Mouse (Mus musculus): Measurements from ENCODE around the gene Gm14137. TPM values are rescaled to one million over a fixed set of nuclear protein-coding genes. Genes with fewer than 3 reads are reported as not detected.

The Gm14137 gene
- polyA plus RNA-seq, 1 experiment from 2014 or later: 0.65 TPM

DNA sequence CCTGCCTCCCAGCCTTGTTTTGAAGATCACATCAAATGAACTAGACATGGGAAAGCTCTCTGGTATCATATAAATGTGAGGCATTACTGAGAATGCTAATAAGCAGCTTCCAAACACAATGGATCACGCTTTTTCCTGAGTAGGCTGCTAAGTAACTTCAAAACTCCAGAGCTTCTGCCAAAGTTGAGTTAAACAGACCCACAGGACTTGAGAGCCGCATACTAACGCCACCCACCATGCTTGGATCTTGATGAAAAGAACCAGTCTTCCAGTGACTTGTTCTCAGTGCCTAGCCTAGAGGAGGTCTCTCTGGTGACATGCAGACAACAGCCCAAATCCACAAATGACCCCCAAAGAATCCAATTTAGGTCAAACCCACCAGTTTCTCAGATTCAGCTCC, 24.6 kb downstream of the Gm14137 start:
- Histone ChIP-seq H3K4me3 (replicated peaks) (no peak overlapping the region), H3K9ac (replicated peaks) (no peak overlapping the region), H3K36me3 (no peaks in the 10 kb centered on the region), H3K27ac (peak overlapping the region; percentile 85), H3K27me3 (no peaks in the 10 kb centered on the region), H3K4me1 (replicated peaks) (peaks cover 45% of the 10 kb centered on the region), H3K4me2 (no peak overlapping the region), H3K9me3 (no peaks in the 10 kb centered on the region)
- 43% methylated on average over 3 of the region's 3 CpGs for WGBS
- no peak for ATAC-seq (ENCODE audit: insufficient number of reproducible peaks, insufficient read depth, low FRiP score, low TSS enrichment, low read depth)

- H3K4me1 ChIP-seq (replicated peaks): peaks cover 20% of the 10 kb centered on the region
- H3K4me3 ChIP-seq (replicated peaks): no peak overlapping the region
- H3K4me2 ChIP-seq: no peak overlapping the region
- H3K27ac ChIP-seq: no peak overlapping the region
- no peaks in the 10 kb centered on the region for H3K27me3 ChIP-seq
- no peaks in the 10 kb centered on the region for H3K36me3 ChIP-seq
- ATAC-seq (ENCODE audit: insufficient number of reproducible peaks, insufficient read depth, low FRiP score, low TSS enrichment, low read depth): no peak
- H3K9me3 ChIP-seq: no peaks in the 10 kb centered on the region
- 70% methylated on average over 5 of the region's 5 CpGs for WGBS
- H3K9ac ChIP-seq (replicated peaks): no peak overlapping the region
Measured at GRCm38 (mm10) chr2:119202914-119203453, 28.7 kb downstream of the Gm14137 start.

- Histone ChIP-seq H3K36me3 (no peaks in the 10 kb centered on the region), H3K9ac (replicated peaks) (no peak overlapping the region), H3K9me3 (no peaks in the 10 kb centered on the region), H3K4me3 (replicated peaks) (no peak overlapping the region), H3K27ac (no peak overlapping the region), H3K4me2 (no peak overlapping the region), H3K4me1 (replicated peaks) (peaks cover 10% of the 10 kb centered on the region), H3K27me3 (no peaks in the 10 kb centered on the region)
- ATAC-seq (ENCODE audit: insufficient number of reproducible peaks, insufficient read depth, low FRiP score, low TSS enrichment, low read depth): no peak
- 75% methylated on average over 4 of the region's 4 CpGs for WGBS
Measured at GRCm38 (mm10) chr2:119203871-119204460, 29.7 kb downstream of the Gm14137 start.

DNA sequence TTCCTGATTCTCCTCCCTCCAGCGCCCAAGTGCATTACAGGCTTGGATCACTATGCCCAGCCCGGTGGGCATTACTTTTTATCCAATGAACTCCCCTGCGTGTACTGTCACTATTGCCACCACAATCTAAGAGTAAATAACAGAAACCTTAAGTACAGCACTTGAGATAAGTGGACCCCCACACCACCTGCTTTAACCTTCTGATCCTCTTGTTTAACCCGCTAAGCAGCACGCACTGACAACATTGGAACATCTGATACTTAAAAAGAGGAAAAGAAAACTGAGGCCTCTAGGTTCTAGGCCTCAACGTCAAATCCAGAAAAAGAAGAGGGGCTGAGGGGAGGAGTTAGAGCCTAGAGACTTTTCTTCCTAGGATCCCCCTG, 33.6 kb downstream of the Gm14137 start:
- Histone ChIP-seq H3K9ac (replicated peaks) (peak overlapping the region; percentile 69), H3K36me3 (peaks cover 26% of the 10 kb centered on the region), H3K4me1 (replicated peaks) (peaks cover 15% of the 10 kb centered on the region), H3K9me3 (no peaks in the 10 kb centered on the region), H3K27me3 (no peaks in the 10 kb centered on the region), H3K4me2 (peak overlapping the region; percentile 73), H3K4me3 (replicated peaks) (peak overlapping the region; percentile 73), H3K27ac (peak overlapping the region; percentile 91)
- 27% methylated on average over 6 of the region's 6 CpGs for WGBS
- peak; percentile 17; the same call in 1 of the 2 replicates for ATAC-seq (ENCODE audit: insufficient number of reproducible peaks, insufficient read depth, low FRiP score, low TSS enrichment, low read depth)

DNA sequence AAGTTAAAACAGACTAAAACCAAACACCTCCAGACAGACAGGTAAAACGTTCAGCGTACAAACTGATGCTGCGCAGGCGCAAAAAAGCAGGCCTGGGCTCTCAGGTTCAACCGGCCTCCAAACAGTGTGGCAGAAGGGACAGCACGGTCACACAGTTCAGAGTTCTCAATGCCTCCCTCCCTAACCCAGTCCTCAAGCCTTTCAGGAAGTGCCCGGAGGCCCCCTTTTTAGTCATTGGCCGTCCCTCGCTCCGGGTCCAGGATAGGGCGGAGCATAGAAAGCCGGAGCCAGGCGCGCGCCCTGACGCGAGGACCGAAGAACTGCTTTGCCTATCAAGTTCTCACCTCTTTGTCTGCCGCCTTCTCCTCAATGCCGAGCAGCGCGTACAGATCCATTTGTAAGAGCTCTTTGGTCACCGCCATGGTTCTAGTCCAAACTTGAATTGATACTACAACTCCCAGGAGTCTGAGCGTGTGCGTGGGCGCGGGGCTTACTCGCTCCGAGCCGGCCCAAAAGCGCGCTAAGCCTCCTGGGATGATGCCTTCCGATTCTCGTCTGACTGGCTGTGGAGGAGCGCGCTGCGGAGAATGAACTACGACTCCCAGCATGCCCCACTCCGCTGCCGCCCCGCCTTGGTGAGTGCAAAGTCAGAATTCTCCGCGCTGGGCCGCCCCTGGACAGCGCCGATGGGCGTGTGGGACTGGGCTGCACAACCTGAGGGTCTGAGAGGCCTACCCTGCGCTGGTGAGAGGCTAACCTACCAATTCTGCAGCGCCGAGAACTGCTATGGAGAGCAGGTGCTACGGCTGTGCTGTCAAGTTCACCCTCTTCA, 34.3 kb downstream of the Gm14137 start, which contains the start of the genes Zfyve19 and Dnajc17:
Zfyve19 (plus strand) TSS at position 274 of the 832 bp plus-strand sequence.
Dnajc17 (minus strand) TSS at position 452 of the 832 bp plus-strand sequence.
- Histone ChIP-seq H3K36me3 (peaks cover 32% of the 10 kb centered on the region), H3K4me2 (peak within 1 kb of the TSS; percentile 73), H3K27me3 (no peaks in the 10 kb centered on the region), H3K9ac (replicated peaks) (peak within 1 kb of the TSS; percentile 75), H3K9me3 (no peaks in the 10 kb centered on the region), H3K27ac (peak within 1 kb of the TSS; percentile 91), H3K4me1 (replicated peaks) (peaks cover 15% of the 10 kb centered on the region), H3K4me3 (replicated peaks) (peak within 1 kb of the TSS; percentile 73)
- peak; percentile 98 for ATAC-seq (ENCODE audit: insufficient number of reproducible peaks, insufficient read depth, low FRiP score, low TSS enrichment, low read depth)
- WGBS: under 1% methylated on average over 51 of the region's 51 CpGs

DNA sequence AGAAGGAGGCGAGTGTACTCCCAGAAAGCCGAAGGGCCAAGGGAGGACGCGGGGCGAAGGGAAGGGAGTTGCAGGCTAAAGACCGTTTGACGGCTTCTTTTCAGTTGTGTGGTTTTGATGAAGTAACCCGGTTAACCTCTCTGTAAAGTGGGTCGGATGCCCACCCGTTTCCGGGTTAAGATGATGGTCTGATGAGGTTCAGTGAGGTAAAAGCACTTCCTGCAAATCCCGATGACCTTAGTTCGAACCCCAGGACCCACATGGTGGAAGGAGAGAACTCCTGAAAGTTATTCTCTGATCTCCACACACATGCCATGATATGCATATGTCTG, 34.8 kb downstream of the Gm14137 start:
- Histone ChIP-seq H3K27me3 (no peaks in the 10 kb centered on the region), H3K4me1 (replicated peaks) (peaks cover 15% of the 10 kb centered on the region), H3K36me3 (peaks cover 37% of the 10 kb centered on the region), H3K4me2 (peak overlapping the region; percentile 73), H3K9ac (replicated peaks) (peak overlapping the region; percentile 75), H3K4me3 (replicated peaks) (peak overlapping the region; percentile 73), H3K27ac (peak overlapping the region; percentile 53; the same call in 1 of the 2 replicates), H3K9me3 (no peaks in the 10 kb centered on the region)
- WGBS: under 1% methylated on average over 13 of the region's 13 CpGs
- ATAC-seq (ENCODE audit: insufficient number of reproducible peaks, insufficient read depth, low FRiP score, low TSS enrichment, low read depth): no peak; the same call in 1 of the 2 replicates

Other genes with a start within 250 kb of the Gm14137 start
- gene Chst14, start 248.0 kb upstream of the Gm14137 start, polyA plus RNA-seq (2016; fragmentation: Nextera tagmentation; extraction: Ambion mirVana): 42.9 and 45.6 TPM in 2 replicates
- 20.0 and 21.8 TPM in 2 replicates for gene Ccdc32, start 145.1 kb upstream of the Gm14137 start, polyA plus RNA-seq (2016; fragmentation: Nextera tagmentation; extraction: Ambion mirVana)
- gene Rpusd2, start 139.7 kb upstream of the Gm14137 start, polyA plus RNA-seq (2016; fragmentation: Nextera tagmentation; extraction: Ambion mirVana): 5.4 and 6.2 TPM in 2 replicates
- gene Knl1, start 127.4 kb upstream of the Gm14137 start, polyA plus RNA-seq (2016; fragmentation: Nextera tagmentation; extraction: Ambion mirVana): 61.7 and 63.8 TPM in 2 replicates
- 63.9 and 64.0 TPM in 2 replicates for gene Rad51, start 61.7 kb upstream of the Gm14137 start, polyA plus RNA-seq (2016; fragmentation: Nextera tagmentation; extraction: Ambion mirVana)
- 45.6 and 47.1 TPM in 2 replicates for gene Rmdn3, start 17.5 kb upstream of the Gm14137 start, polyA plus RNA-seq (2016; fragmentation: Nextera tagmentation; extraction: Ambion mirVana)
- gene Gchfr, start 6.7 kb upstream of the Gm14137 start, polyA plus RNA-seq (2016; fragmentation: Nextera tagmentation; extraction: Ambion mirVana): 5.0 and 6.7 TPM in 2 replicates
- 52.5 and 56.7 TPM in 2 replicates for gene Zfyve19, start 34.1 kb downstream of the Gm14137 start, polyA plus RNA-seq (2016; fragmentation: Nextera tagmentation; extraction: Ambion mirVana)
- gene Dnajc17, start 34.3 kb downstream of the Gm14137 start, polyA plus RNA-seq (2016; fragmentation: Nextera tagmentation; extraction: Ambion mirVana): 29.2 and 29.6 TPM in 2 replicates
- not detected in 2 replicates for gene Ppp1r14d, start 55.4 kb downstream of the Gm14137 start, polyA plus RNA-seq (2016; fragmentation: Nextera tagmentation; extraction: Ambion mirVana)
- 7.8 and 9.3 TPM in 2 replicates for gene Spint1, start 62.9 kb downstream of the Gm14137 start, polyA plus RNA-seq (2016; fragmentation: Nextera tagmentation; extraction: Ambion mirVana)
- gene Rhov, start 96.8 kb downstream of the Gm14137 start, polyA plus RNA-seq (2016; fragmentation: Nextera tagmentation; extraction: Ambion mirVana): 8.5 TPM in 2 replicates
- 23.8 and 24.6 TPM in 2 replicates for gene Vps18, start 114.2 kb downstream of the Gm14137 start, polyA plus RNA-seq (2016; fragmentation: Nextera tagmentation; extraction: Ambion mirVana)
- 4.8 and 5.3 TPM in 2 replicates for gene Dll4, start 151.3 kb downstream of the Gm14137 start, polyA plus RNA-seq (2016; fragmentation: Nextera tagmentation; extraction: Ambion mirVana)
- 0.45 and 0.68 TPM in 2 replicates for gene Chac1, start 176.7 kb downstream of the Gm14137 start, polyA plus RNA-seq (2016; fragmentation: Nextera tagmentation; extraction: Ambion mirVana)